Mouse (Mus musculus): ENCODE measurements around the gene 4933407L21Rik. TPM values are rescaled to one million over a fixed set of nuclear protein-coding genes. Genes with fewer than 3 reads are reported as not detected.

Gene 4933407L21Rik
- polyA plus RNA-seq, 1 experiment from 2014 or later, result not detected

DNA sequence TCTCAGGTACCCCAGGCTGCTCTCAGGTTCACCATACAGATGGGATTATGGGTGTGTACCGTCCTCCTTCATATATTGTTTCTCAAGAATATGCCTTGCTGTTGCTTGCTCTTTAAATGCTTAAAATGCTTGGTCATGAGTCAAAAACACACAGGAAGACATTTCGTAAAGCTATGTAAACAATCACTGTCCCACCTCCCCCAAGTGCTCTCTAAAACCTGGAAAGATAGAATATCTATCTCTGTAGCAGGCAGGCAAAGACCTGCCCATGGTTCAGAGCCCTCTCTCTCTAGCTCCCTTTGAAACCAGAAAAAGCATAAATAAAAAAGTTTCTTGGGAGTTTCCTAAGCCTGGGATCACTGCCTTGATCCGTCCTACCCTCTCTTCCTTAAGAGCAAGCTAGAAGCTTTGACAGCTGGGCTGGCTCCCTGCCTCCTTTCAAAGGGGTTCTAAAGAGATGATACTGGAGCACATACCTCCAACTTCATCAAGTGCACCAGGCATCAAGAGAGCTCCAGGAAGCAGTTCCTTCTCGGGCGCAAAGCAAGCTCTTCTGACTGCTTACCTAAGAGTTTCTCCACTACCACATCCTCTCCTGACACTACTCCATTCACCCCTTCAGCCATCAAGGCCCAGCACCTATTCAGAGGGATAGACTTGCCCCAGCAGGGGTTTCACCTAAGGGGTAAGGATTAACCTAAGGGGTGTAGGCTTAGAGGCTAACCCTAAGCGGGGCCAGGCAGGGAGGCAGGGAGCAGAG lies 31.0 kb downstream of the 4933407L21Rik start:
- no peak for ATAC-seq (ENCODE audit: insufficient number of reproducible peaks, low FRiP score)

GRCm38 (mm10) chr1:85959889-85960276 lies 31.6 kb downstream of the 4933407L21Rik start:
- H3K9ac ChIP-seq, result no peak overlapping the region
- no peaks in the 10 kb centered on the region for H3K27me3 ChIP-seq (replicated peaks)
- no peaks in the 10 kb centered on the region for H3K9me3 ChIP-seq (replicated peaks)
- H3K4me3 ChIP-seq, result no peak overlapping the region
- ATAC-seq (ENCODE audit: insufficient number of reproducible peaks, low FRiP score), result no peak
- 66% methylated on average over 2 of the region's 2 CpGs for WGBS
- H3K4me1 ChIP-seq (replicated peaks), result peaks cover 58% of the 10 kb centered on the region
- no peak overlapping the region for H3K4me2 ChIP-seq
- no peak overlapping the region for H3K27ac ChIP-seq (ENCODE audit: poor library complexity, severe bottlenecking)
- H3K36me3 ChIP-seq, result no peaks in the 10 kb centered on the region

More for the DNA sequence above, 31.0 kb downstream of the 4933407L21Rik start:
- Histone ChIP-seq H3K4me1 (replicated peaks) (peaks cover 58% of the 10 kb centered on the region), H3K36me3 (no peaks in the 10 kb centered on the region), H3K9me3 (replicated peaks) (no peaks in the 10 kb centered on the region), H3K4me3 (no peak overlapping the region), H3K9ac (no peak overlapping the region), H3K27me3 (replicated peaks) (no peaks in the 10 kb centered on the region), H3K4me2 (no peak overlapping the region), H3K27ac (ENCODE audit: poor library complexity, severe bottlenecking) (no peak overlapping the region)
- 71% methylated on average over 6 of the region's 6 CpGs for WGBS

- WGBS, result 51% methylated on average over 5 of the region's 5 CpGs
- no peak for ATAC-seq (ENCODE audit: insufficient number of reproducible peaks, low FRiP score)
- H3K4me3 ChIP-seq, result no peak within 1 kb of the TSS
Measured at GRCm38 (mm10) chr1:85960873-85961272, 32.6 kb downstream of the 4933407L21Rik start, which contains the start of gene Gpr55. Gpr55 (minus strand) TSS chr1:85961007.

GRCm38 (mm10) chr1:85962081-85962480 lies 33.8 kb downstream of the 4933407L21Rik start:
- 63% methylated on average over 3 of the region's 3 CpGs for WGBS
- no peaks in the 10 kb centered on the region for H3K27me3 ChIP-seq (replicated peaks)

More at GRCm38 (mm10) chr1:85960873-85961272, 32.6 kb downstream of the 4933407L21Rik start, which contains the start of gene Gpr55:
- Histone ChIP-seq H3K27ac (ENCODE audit: poor library complexity, severe bottlenecking) (no peak within 1 kb of the TSS), H3K9me3 (replicated peaks) (no peaks in the 10 kb centered on the region), H3K9ac (no peak within 1 kb of the TSS), H3K4me1 (replicated peaks) (peaks cover 53% of the 10 kb centered on the region), H3K27me3 (replicated peaks) (no peaks in the 10 kb centered on the region), H3K4me2 (no peak within 1 kb of the TSS), H3K36me3 (no peaks in the 10 kb centered on the region)

DNA sequence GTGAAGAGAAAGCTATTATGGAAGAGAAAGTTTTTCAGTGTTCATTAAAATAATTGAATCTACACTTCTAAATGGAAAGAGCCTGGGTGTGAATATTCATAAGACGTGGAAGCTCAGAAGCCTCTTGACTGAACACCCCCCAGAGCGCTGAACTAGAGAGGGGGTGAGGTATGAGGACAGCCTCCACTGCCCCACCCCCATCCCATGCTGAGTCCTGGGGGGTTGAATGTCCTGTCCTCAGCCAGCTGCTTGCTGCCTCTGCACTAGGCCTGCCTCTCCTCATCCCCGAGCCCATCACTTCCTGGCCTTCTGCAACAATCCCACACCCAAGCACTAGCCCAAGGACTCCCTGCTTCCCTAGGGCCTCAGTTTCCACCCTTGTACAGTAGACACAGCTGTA lies 37.6 kb downstream of the 4933407L21Rik start:
- ATAC-seq (ENCODE audit: insufficient number of reproducible peaks, low FRiP score), result no peak
- WGBS, result 57% methylated on average over 3 of the region's 3 CpGs
- H3K4me1 ChIP-seq (replicated peaks), result peaks cover 3% of the 10 kb centered on the region
- no peaks in the 10 kb centered on the region for H3K27me3 ChIP-seq (replicated peaks)
- no peak overlapping the region for H3K4me2 ChIP-seq
- H3K4me3 ChIP-seq, result no peak overlapping the region
- H3K9ac ChIP-seq, result no peak overlapping the region
- no peak overlapping the region for H3K27ac ChIP-seq (ENCODE audit: poor library complexity, severe bottlenecking)
- no peaks in the 10 kb centered on the region for H3K9me3 ChIP-seq (replicated peaks)
- H3K36me3 ChIP-seq, result no peaks in the 10 kb centered on the region

More at GRCm38 (mm10) chr1:85962081-85962480, 33.8 kb downstream of the 4933407L21Rik start:
- H3K36me3 ChIP-seq, result no peaks in the 10 kb centered on the region
- no peak overlapping the region for H3K4me3 ChIP-seq
- H3K27ac ChIP-seq (ENCODE audit: poor library complexity, severe bottlenecking), result no peak overlapping the region
- no peak for ATAC-seq (ENCODE audit: insufficient number of reproducible peaks, low FRiP score)
- no peak overlapping the region for H3K4me2 ChIP-seq
- H3K9me3 ChIP-seq (replicated peaks), result no peaks in the 10 kb centered on the region
- H3K4me1 ChIP-seq (replicated peaks), result peaks cover 41% of the 10 kb centered on the region
- H3K9ac ChIP-seq, result no peak overlapping the region

DNA sequence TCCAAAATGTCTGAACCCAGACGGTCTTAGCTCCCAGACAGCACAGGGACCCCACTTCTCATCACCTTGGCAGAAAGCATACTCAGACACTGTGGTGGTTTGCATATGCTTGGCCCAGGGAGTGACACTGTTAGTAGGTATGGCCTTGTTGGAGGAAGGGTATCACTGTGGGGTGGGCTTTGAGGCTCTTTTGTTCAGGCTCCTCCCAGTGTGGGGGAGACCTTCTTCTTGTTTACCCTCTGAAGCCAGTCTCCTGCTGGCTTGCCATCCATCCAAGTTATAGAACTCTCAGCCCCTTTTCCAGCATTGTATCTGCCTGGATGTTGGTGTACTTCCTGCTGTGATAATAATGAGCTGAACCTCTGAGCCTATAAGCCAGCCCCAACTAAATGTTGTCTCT lies 40.8 kb downstream of the 4933407L21Rik start:
- no peaks in the 10 kb centered on the region for H3K27me3 ChIP-seq (replicated peaks)
- ATAC-seq (ENCODE audit: insufficient number of reproducible peaks, low FRiP score), result no peak
- no peak overlapping the region for H3K4me2 ChIP-seq
- H3K4me1 ChIP-seq (replicated peaks), result no peaks in the 10 kb centered on the region
- no peak overlapping the region for H3K9ac ChIP-seq
- H3K36me3 ChIP-seq, result no peaks in the 10 kb centered on the region
- no peak overlapping the region for H3K4me3 ChIP-seq
- WGBS, result 75% methylated on average over 1 of the region's 1 CpGs
- no peak overlapping the region for H3K27ac ChIP-seq (ENCODE audit: poor library complexity, severe bottlenecking)
- H3K9me3 ChIP-seq (replicated peaks), result no peaks in the 10 kb centered on the region

GRCm38 (mm10) chr1:85969519-85969918 lies 41.2 kb downstream of the 4933407L21Rik start:
- Histone ChIP-seq H3K4me2 (no peak overlapping the region), H3K36me3 (no peaks in the 10 kb centered on the region), H3K27ac (ENCODE audit: poor library complexity, severe bottlenecking) (no peak overlapping the region), H3K27me3 (replicated peaks) (no peaks in the 10 kb centered on the region), H3K9ac (no peak overlapping the region), H3K4me1 (replicated peaks) (no peaks in the 10 kb centered on the region), H3K9me3 (replicated peaks) (no peaks in the 10 kb centered on the region), H3K4me3 (no peak overlapping the region)
- 56% methylated on average over 1 of the region's 1 CpGs for WGBS
- ATAC-seq (ENCODE audit: insufficient number of reproducible peaks, low FRiP score), result no peak

- 87% methylated on average over 3 of the region's 3 CpGs for WGBS
- no peaks in the 10 kb centered on the region for H3K27me3 ChIP-seq (replicated peaks)
- no peak for ATAC-seq (ENCODE audit: insufficient number of reproducible peaks, low FRiP score)
Measured at GRCm38 (mm10) chr1:85971070-85971469, 42.8 kb downstream of the 4933407L21Rik start.

GRCm38 (mm10) chr1:85972341-85972740 lies 44.1 kb downstream of the 4933407L21Rik start:
- 65% methylated on average over 3 of the region's 3 CpGs for WGBS
- Histone ChIP-seq H3K4me2 (no peak overlapping the region), H3K27ac (ENCODE audit: poor library complexity, severe bottlenecking) (no peak overlapping the region), H3K4me1 (replicated peaks) (no peaks in the 10 kb centered on the region), H3K9me3 (replicated peaks) (no peaks in the 10 kb centered on the region), H3K4me3 (no peak overlapping the region), H3K9ac (no peak overlapping the region), H3K27me3 (replicated peaks) (no peaks in the 10 kb centered on the region), H3K36me3 (no peaks in the 10 kb centered on the region)
- ATAC-seq (ENCODE audit: insufficient number of reproducible peaks, low FRiP score), result no peak

More at GRCm38 (mm10) chr1:85971070-85971469, 42.8 kb downstream of the 4933407L21Rik start:
- Histone ChIP-seq H3K36me3 (no peaks in the 10 kb centered on the region), H3K4me2 (no peak overlapping the region), H3K9me3 (replicated peaks) (no peaks in the 10 kb centered on the region), H3K9ac (no peak overlapping the region), H3K4me3 (no peak overlapping the region), H3K27ac (ENCODE audit: poor library complexity, severe bottlenecking) (no peak overlapping the region), H3K4me1 (replicated peaks) (no peaks in the 10 kb centered on the region)

DNA sequence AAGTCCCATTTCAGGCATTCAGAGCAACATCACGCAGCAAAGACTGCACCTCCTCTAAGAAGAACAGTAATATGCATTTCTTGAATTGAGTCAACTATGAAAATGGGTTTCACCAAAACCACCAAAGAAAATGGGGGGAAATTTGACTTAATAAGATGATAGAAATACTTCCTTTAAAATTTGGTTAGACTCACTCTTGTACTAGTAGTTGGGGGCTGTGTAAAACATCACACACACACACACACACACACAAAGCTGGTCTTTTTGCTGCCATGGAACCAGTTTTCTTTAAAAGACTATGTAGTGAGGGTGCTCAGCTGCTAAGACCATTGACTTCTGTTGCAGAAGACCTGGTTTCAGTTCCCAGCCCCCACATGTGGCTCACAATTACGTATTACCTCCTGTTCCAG lies 45.2 kb downstream of the 4933407L21Rik start:
- Histone ChIP-seq H3K9ac (no peak overlapping the region), H3K4me3 (no peak overlapping the region), H3K4me1 (replicated peaks) (no peaks in the 10 kb centered on the region), H3K27me3 (replicated peaks) (no peaks in the 10 kb centered on the region), H3K4me2 (no peak overlapping the region), H3K36me3 (no peaks in the 10 kb centered on the region), H3K9me3 (replicated peaks) (no peaks in the 10 kb centered on the region), H3K27ac (ENCODE audit: poor library complexity, severe bottlenecking) (no peak overlapping the region)
- ATAC-seq (ENCODE audit: insufficient number of reproducible peaks, low FRiP score), result no peak
- WGBS, result 79% methylated on average over 2 of the region's 2 CpGs

GRCm38 (mm10) chr1:85977709-85978108 lies 49.4 kb downstream of the 4933407L21Rik start:
- Histone ChIP-seq H3K4me1 (replicated peaks) (peaks cover 10% of the 10 kb centered on the region), H3K27me3 (replicated peaks) (no peaks in the 10 kb centered on the region), H3K27ac (ENCODE audit: poor library complexity, severe bottlenecking) (no peak overlapping the region), H3K9me3 (replicated peaks) (no peaks in the 10 kb centered on the region), H3K4me2 (no peak overlapping the region), H3K9ac (no peak overlapping the region), H3K36me3 (no peaks in the 10 kb centered on the region), H3K4me3 (no peak overlapping the region)
- 77% methylated on average over 3 of the region's 3 CpGs for WGBS
- ATAC-seq (ENCODE audit: insufficient number of reproducible peaks, low FRiP score), result no peak
